Mouse (Mus musculus): ENCODE results near the gene Asic1.

DNA sequence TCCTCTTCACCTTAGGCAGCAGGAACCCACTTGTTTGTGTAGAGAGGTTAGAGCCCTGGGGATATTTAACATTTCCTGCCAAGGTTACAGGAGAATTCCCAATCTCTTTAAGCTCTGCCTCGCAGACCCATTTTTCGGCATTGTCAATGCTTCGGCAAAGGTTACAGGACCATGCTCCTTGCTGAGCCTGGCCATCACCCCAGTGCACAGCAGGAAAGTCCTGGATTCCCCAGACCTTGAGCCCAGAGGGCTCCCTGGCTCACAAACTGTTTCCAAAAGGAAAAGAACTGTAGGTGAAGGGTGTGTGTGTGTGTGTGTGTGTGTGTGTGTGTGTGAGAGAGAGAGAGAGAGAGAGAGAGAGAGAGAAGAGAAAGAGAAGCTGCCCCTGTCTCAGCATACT, 4.7 kb downstream of the Asic1 start:
- TF ChIP-seq MYOD1 (IDR thresholded peaks at IDR 0.05; ENCODE audit: control insufficient read depth in 1 of 3, insufficient read length in 2 of 3, low read depth in 2 of 3): no peak
- TF ChIP-seq POLR2AphosphoS2 (IDR thresholded peaks at IDR 0.05; ENCODE audit: insufficient read length, low read depth): no peak
- TF ChIP-seq POLR2A (IDR thresholded peaks at IDR 0.05; ENCODE audit: insufficient read length, low read depth): no peak
- no peak for TF ChIP-seq MAX (IDR thresholded peaks at IDR 0.05; ENCODE audit: low read depth)
- TF ChIP-seq MYOG (IDR thresholded peaks at IDR 0.05; ENCODE audit: control insufficient read depth in 1 of 3, insufficient read depth in 1 of 3, insufficient read length in 2 of 3, low read depth in 2 of 3): no peak
- TF ChIP-seq E2F4 (IDR thresholded peaks at IDR 0.05; ENCODE audit: insufficient read depth): no peak
- TF ChIP-seq SRF (IDR thresholded peaks at IDR 0.05; ENCODE audit: control insufficient read depth, insufficient read length, low read depth): no peak
- TF ChIP-seq CEBPB (IDR thresholded peaks at IDR 0.05; ENCODE audit: insufficient read depth, poor library complexity, severe bottlenecking): no peak
- no peak for TF ChIP-seq TCF12 (IDR thresholded peaks at IDR 0.05; ENCODE audit: insufficient read depth, poor library complexity, severe bottlenecking)
- no peak for TF ChIP-seq USF1 (IDR thresholded peaks at IDR 0.05; ENCODE audit: low read depth)
- no peak for TF ChIP-seq TCF3 (IDR thresholded peaks at IDR 0.05; ENCODE audit: insufficient read length, low read depth)

Data from myocyte (in vitro differentiated cells).